ENCODE assay signal across 8 mouse cellular contexts in genomic region chrX:157731658-157732314, GRCm38 (mm10). TPM values are rescaled to one million over a fixed set of nuclear protein-coding genes. Genes with fewer than 3 reads are reported as not detected.
DNase-seq lines count a peak whose midpoint lies in the region; ATAC-seq and TF ChIP-seq lines count a peak whose summit lies in the region.

No protein-coding gene starts in this region.

- peak; percentile 77 for TF ChIP-seq CTCF in forebrain, postnatal 0 days (IDR thresholded peaks at IDR 0.05; ENCODE audit: low read depth)

- H3K4me3 ChIP-seq in forebrain, postnatal 0 days (ENCODE audit: low read depth, low read length), result no peak overlapping the region

- no peak overlapping the region for H3K27ac ChIP-seq in forebrain, postnatal 0 days (ENCODE audit: low read depth, low read length)

- no peaks in the 10 kb centered on the region for H3K9me3 ChIP-seq in forebrain, postnatal 0 days (ENCODE audit: low read length)

- no peak overlapping the region for H3K9ac ChIP-seq in forebrain, postnatal 0 days

- peak; percentile 59 for ATAC-seq in forebrain, postnatal 0 days
- peak; percentile 99 for ATAC-seq in megakaryocyte progenitor cell, adult 5-6 weeks (replicated peaks; ENCODE audit: poor library complexity)

- H3K4me1 ChIP-seq in forebrain, postnatal 0 days (ENCODE audit: insufficient read depth), result 0 out of 2 replicates have a peak, but pooled peaks cover 5% of the 10 kb centered on the region

- DNase-seq in R1 (ENCODE audit: low read depth, low spot score), result peak; percentile 74
- peak; percentile 76 to 84 for DNase-seq in cerebellum, adult 18-20 months
- peak; percentile 86 for DNase-seq in forebrain, postnatal 0 days
- DNase-seq in hindlimb bud, embryonic 11.5 days (ENCODE audit: extremely low spot score, low read depth, low spot score), result peak; percentile 35
- DNase-seq in left cerebral cortex, adult 9 months (ENCODE audit: low spot score in 2 of 2), result peak; percentile 67 to 68
- DNase-seq in right cerebral cortex, postnatal 10 days (ENCODE audit: low spot score in 2 of 2), result peak; percentile 81 to 85
- DNase-seq in T-cell, adult 2 months (ENCODE audit: low spot score), result no peak

- H3K27me3 ChIP-seq in forebrain, postnatal 0 days (ENCODE audit: insufficient read depth, low read length), result no peaks in the 10 kb centered on the region

- peak overlapping the region; percentile 28; the same call in 1 of the 2 replicates for H3K4me2 ChIP-seq in forebrain, postnatal 0 days (ENCODE audit: low read depth)

- H3K36me3 ChIP-seq in forebrain, postnatal 0 days (ENCODE audit: insufficient read depth), result no peaks in the 10 kb centered on the region

- 31% methylated on average over 9 of the region's 9 CpGs for WGBS in forebrain, postnatal 0 days

RNA-seq across cellular contexts. Expression of gene Smpx, which starts 33.1 kb away (rescaled TPM):
- total RNA-seq in forebrain, postnatal 0 days (2014; rRNA removed), result 0.15 TPM in 1 of 2 replicates, not detected in the other
- polyA plus RNA-seq in forebrain, postnatal 0 days (2015; fragmentation: Nextera tagmentation; extraction: Ambion mirVana), result not detected in 2 replicates
- total RNA-seq in megakaryocyte progenitor cell, adult 5-6 weeks (2015), result not detected in 2 replicates
- total RNA-seq in megakaryocyte progenitor cell, adult 5-6 weeks (2017), result not detected in 2 replicates
